Mouse (Mus musculus) hindbrain, embryonic 12.5 days (tissue): ENCODE measurements around the gene Mllt6. TPM values are rescaled to one million over a fixed set of nuclear protein-coding genes. Genes with fewer than 3 reads are reported as not detected.
A peak's percentile ranks its signal among the peaks of the same experiment; 100 is the strongest.
"Not testable (repeated sequence)": the region's sequence is repeated elsewhere in the genome, so short reads cannot be mapped to it uniquely, and the experiment has no call there.

ENCODE experiments used
- ATAC-seq: fragments of 200-750 bp; cut with Nextera tagmentation; 2 replicates; pipeline ENCODE4 v1.8.0; 2017; ENCODE audit warnings: moderate TSS enrichment; ENCODE audit not compliant: low FRiP score
- H3K27ac ChIP-seq: fragments of 300-500 bp; sonication (generic); 2 replicates; pipeline ENCODE4 v1.5.1; 2016; ENCODE audit warnings: mild to moderate bottlenecking
- H3K27me3 ChIP-seq: fragments of 300-500 bp; sonication (generic); 2 replicates; pipeline ENCODE4 v1.6.1; 2016; ENCODE audit warnings: mild to moderate bottlenecking
- H3K36me3 ChIP-seq: fragments of 300-500 bp; sonication (generic); 2 replicates; pipeline ENCODE4 v1.6.1; 2016; ENCODE audit warnings: mild to moderate bottlenecking
- H3K4me1 ChIP-seq: fragments of 300-500 bp; sonication (generic); 2 replicates; pipeline ENCODE4 v1.6.1; 2016
- H3K4me2 ChIP-seq: fragments of 300-500 bp; sonication (generic); replicated peaks from 2 replicates; pipeline ENCODE4 v1.6.1; 2016; ENCODE audit warnings: mild to moderate bottlenecking
- H3K4me3 ChIP-seq: fragments of 300-500 bp; sonication (generic); 2 replicates; pipeline ENCODE4 v1.5.1; 2016; ENCODE audit warnings: mild to moderate bottlenecking
- H3K9ac ChIP-seq: fragments of 300-500 bp; sonication (generic); 2 replicates; pipeline ENCODE4 v1.6.1; 2016; ENCODE audit warnings: mild to moderate bottlenecking, moderate library complexity
- H3K9me3 ChIP-seq: fragments of 300-500 bp; sonication (generic); replicated peaks from 2 replicates; pipeline ENCODE4 v1.6.1; 2016; ENCODE audit warnings: mild to moderate bottlenecking
- WGBS: fragments of 180-500 bp; shearing (Covaris S2); methylation state at CpG from one replicate; pipeline ENCODE4 v1.1.7; 2016; 5-methylcytosine and 5-hydroxymethylcytosine counted together
- polyA plus RNA-seq: library from polyadenylated mRNA; unstranded; fragments of >200 nt; fragmentation: Nextera tagmentation; extraction: Ambion mirVana; gene quantifications from 2 replicates; pipeline ENCODE4 v1.2.1, GENCODE M21; 2016

The Mllt6 gene
- polyA plus RNA-seq, 1 experiment from 2014 or later = 3.5 TPM

GRCm38 (mm10) chr11:97629576-97629975 lies 33.6 kb upstream of the Mllt6 start, which contains the start of gene Epop:
TSS of gene Epop (minus strand) at chr11:97629702.
- Histone ChIP-seq H3K27me3 (peaks cover 73% of the 10 kb centered on the region), H3K9ac (peak within 1 kb of the TSS; percentile 75), H3K4me2 (peak within 1 kb of the TSS; percentile 77), H3K36me3 (no peaks in the 10 kb centered on the region), H3K4me1 (peaks cover 29% of the 10 kb centered on the region), H3K4me3 (peak within 1 kb of the TSS; percentile 69), H3K27ac (peak within 1 kb of the TSS; percentile 36; the same call in 1 of the 2 replicates), H3K9me3 (no peaks in the 10 kb centered on the region)
- peak; percentile 92 for ATAC-seq
- WGBS = 0% methylated on average over 44 of the region's 47 CpGs

GRCm38 (mm10) chr11:97631046-97631445 lies 32.2 kb upstream of the Mllt6 start:
- 34% methylated on average over 2 of the region's 2 CpGs for WGBS
- Histone ChIP-seq H3K4me2 (no peak overlapping the region), H3K27ac (no peak overlapping the region), H3K9me3 (no peaks in the 10 kb centered on the region), H3K4me1 (peaks cover 29% of the 10 kb centered on the region), H3K4me3 (no peak overlapping the region), H3K9ac (no peak overlapping the region), H3K36me3 (no peaks in the 10 kb centered on the region), H3K27me3 (peaks cover 59% of the 10 kb centered on the region)
- no peak for ATAC-seq

- peaks cover 56% of the 10 kb centered on the region for H3K27me3 ChIP-seq
- H3K36me3 ChIP-seq = no peaks in the 10 kb centered on the region
- ATAC-seq = no peak
- H3K4me3 ChIP-seq = no peak overlapping the region
- 15% methylated on average over 5 of the region's 5 CpGs for WGBS
- H3K9me3 ChIP-seq = no peaks in the 10 kb centered on the region
- H3K27ac ChIP-seq = no peak overlapping the region
- no peak overlapping the region for H3K4me2 ChIP-seq
- peaks cover 25% of the 10 kb centered on the region for H3K4me1 ChIP-seq
- no peak overlapping the region for H3K9ac ChIP-seq
Measured at GRCm38 (mm10) chr11:97631500-97631899, 31.7 kb upstream of the Mllt6 start.

- Histone ChIP-seq H3K4me2 (0 out of 2 replicates have a peak overlapping the region, but pooled peaks have one; percentile 3), H3K9me3 (no peaks in the 10 kb centered on the region), H3K4me3 (no peak overlapping the region), H3K4me1 (peaks cover 22% of the 10 kb centered on the region), H3K36me3 (no peaks in the 10 kb centered on the region), H3K9ac (no peak overlapping the region), H3K27ac (no peak overlapping the region), H3K27me3 (peaks cover 51% of the 10 kb centered on the region)
- no peak for ATAC-seq
- WGBS = 4% methylated on average over 12 of the region's 12 CpGs
Measured at GRCm38 (mm10) chr11:97631938-97632337, 31.3 kb upstream of the Mllt6 start.

GRCm38 (mm10) chr11:97632440-97632839 lies 30.8 kb upstream of the Mllt6 start:
- H3K9ac ChIP-seq, H3K36me3 ChIP-seq, ATAC-seq, H3K9me3 ChIP-seq, H3K4me2 ChIP-seq, H3K4me3 ChIP-seq, H3K27ac ChIP-seq: not testable (repeated sequence)
- peaks cover 46% of the 10 kb centered on the region for H3K27me3 ChIP-seq
- WGBS = 90% methylated on average over 4 of the region's 4 CpGs
- H3K4me1 ChIP-seq = peaks cover 17% of the 10 kb centered on the region

- no peaks in the 10 kb centered on the region for H3K9me3 ChIP-seq
- H3K36me3 ChIP-seq = no peaks in the 10 kb centered on the region
- no peak overlapping the region for H3K9ac ChIP-seq
- ATAC-seq = no peak
- no peak overlapping the region for H3K4me3 ChIP-seq
- H3K27ac ChIP-seq = no peak overlapping the region
- no peak overlapping the region for H3K4me2 ChIP-seq
- 80% methylated on average over 11 of the region's 11 CpGs for WGBS
- H3K4me1 ChIP-seq = no peaks in the 10 kb centered on the region
- peaks cover 16% of the 10 kb centered on the region for H3K27me3 ChIP-seq
Measured at GRCm38 (mm10) chr11:97635468-97636019, 27.7 kb upstream of the Mllt6 start.

GRCm38 (mm10) chr11:97641668-97642067 lies 21.5 kb upstream of the Mllt6 start:
- no peak for ATAC-seq
- no peak overlapping the region for H3K27ac ChIP-seq
- H3K4me3 ChIP-seq = no peak overlapping the region
- H3K9ac ChIP-seq = no peak overlapping the region
- H3K27me3 ChIP-seq = no peaks in the 10 kb centered on the region
- H3K9me3 ChIP-seq = 0 out of 2 replicates have a peak, but pooled peaks cover 3% of the 10 kb centered on the region
- H3K36me3 ChIP-seq = no peaks in the 10 kb centered on the region
- H3K4me1 ChIP-seq = no peaks in the 10 kb centered on the region
- H3K4me2 ChIP-seq = no peak overlapping the region
- WGBS = 68% methylated on average over 8 of the region's 8 CpGs

- Histone ChIP-seq H3K27me3 (no peaks in the 10 kb centered on the region), H3K36me3 (no peaks in the 10 kb centered on the region), H3K9me3 (0 out of 2 replicates have a peak, but pooled peaks cover 3% of the 10 kb centered on the region), H3K9ac (no peak overlapping the region), H3K4me1 (no peaks in the 10 kb centered on the region), H3K4me3 (no peak overlapping the region), H3K27ac (no peak overlapping the region), H3K4me2 (no peak overlapping the region)
- 48% methylated on average over 2 of the region's 2 CpGs for WGBS
- no peak for ATAC-seq
Measured at GRCm38 (mm10) chr11:97642746-97643145, 20.5 kb upstream of the Mllt6 start.

- 84% methylated on average over 8 of the region's 8 CpGs for WGBS
- ATAC-seq = no peak
- Histone ChIP-seq H3K9me3 (0 out of 2 replicates have a peak, but pooled peaks cover 3% of the 10 kb centered on the region), H3K36me3 (no peaks in the 10 kb centered on the region), H3K9ac (no peak overlapping the region), H3K4me3 (no peak overlapping the region), H3K27me3 (no peaks in the 10 kb centered on the region), H3K27ac (no peak overlapping the region), H3K4me1 (no peaks in the 10 kb centered on the region), H3K4me2 (no peak overlapping the region)
Measured at GRCm38 (mm10) chr11:97643380-97644055, 19.7 kb upstream of the Mllt6 start.

GRCm38 (mm10) chr11:97644834-97645233 lies 18.4 kb upstream of the Mllt6 start:
- Histone ChIP-seq H3K27ac (no peak overlapping the region), H3K9ac (no peak overlapping the region), H3K4me2 (no peak overlapping the region), H3K27me3 (no peaks in the 10 kb centered on the region), H3K4me3 (no peak overlapping the region), H3K4me1 (no peaks in the 10 kb centered on the region), H3K36me3 (no peaks in the 10 kb centered on the region), H3K9me3 (0 out of 2 replicates have a peak, but pooled peaks cover 3% of the 10 kb centered on the region)
- no peak for ATAC-seq
- 4% methylated on average over 6 of the region's 6 CpGs for WGBS

- not testable (repeated sequence) for H3K36me3 ChIP-seq, H3K9ac ChIP-seq, H3K9me3 ChIP-seq, H3K4me3 ChIP-seq, H3K4me2 ChIP-seq, H3K27ac ChIP-seq, ATAC-seq, H3K27me3 ChIP-seq, H3K4me1 ChIP-seq
- 88% methylated on average over 3 of the region's 4 CpGs for WGBS
Measured at GRCm38 (mm10) chr11:97648541-97648940, 14.7 kb upstream of the Mllt6 start.

- no peak overlapping the region for H3K4me3 ChIP-seq
- no peaks in the 10 kb centered on the region for H3K4me1 ChIP-seq
- no peak overlapping the region for H3K4me2 ChIP-seq
- H3K9ac ChIP-seq = no peak overlapping the region
- no peaks in the 10 kb centered on the region for H3K36me3 ChIP-seq
- no peaks in the 10 kb centered on the region for H3K9me3 ChIP-seq
- WGBS = 75% methylated on average over 5 of the region's 5 CpGs
- no peak overlapping the region for H3K27ac ChIP-seq
- no peak for ATAC-seq
- H3K27me3 ChIP-seq = peaks cover 3% of the 10 kb centered on the region; the same call in 1 of the 2 replicates
Measured at GRCm38 (mm10) chr11:97650341-97650740, 12.9 kb upstream of the Mllt6 start.

- not testable (repeated sequence) for H3K4me2 ChIP-seq, H3K4me3 ChIP-seq, ATAC-seq, H3K36me3 ChIP-seq, H3K27me3 ChIP-seq, H3K9me3 ChIP-seq, H3K27ac ChIP-seq, H3K4me1 ChIP-seq, H3K9ac ChIP-seq
- WGBS = 92% methylated on average over 11 of the region's 11 CpGs
Measured at GRCm38 (mm10) chr11:97653376-97653775, 9.8 kb upstream of the Mllt6 start.
